Mouse (Mus musculus) layer of hippocampus, postnatal 36 days (tissue): Measurements from ENCODE around the gene Stard10. TPM values are rescaled to one million over a fixed set of nuclear protein-coding genes. Genes with fewer than 3 reads are reported as not detected.

Experiments used
- DNase-seq, 2 experiments: peaks; one replicate each; pipeline ENCODE4 v3.0.0; 2022
- total RNA-seq, 2 experiments: library from RNA; stranded (reverse); gene quantifications; 2 replicates each; pipeline ENCODE4 v1.2.3; 2021

The Stard10 gene
- total RNA-seq, 2 experiments from 2014 or later: 22.7 to 23.3 TPM

DNA sequence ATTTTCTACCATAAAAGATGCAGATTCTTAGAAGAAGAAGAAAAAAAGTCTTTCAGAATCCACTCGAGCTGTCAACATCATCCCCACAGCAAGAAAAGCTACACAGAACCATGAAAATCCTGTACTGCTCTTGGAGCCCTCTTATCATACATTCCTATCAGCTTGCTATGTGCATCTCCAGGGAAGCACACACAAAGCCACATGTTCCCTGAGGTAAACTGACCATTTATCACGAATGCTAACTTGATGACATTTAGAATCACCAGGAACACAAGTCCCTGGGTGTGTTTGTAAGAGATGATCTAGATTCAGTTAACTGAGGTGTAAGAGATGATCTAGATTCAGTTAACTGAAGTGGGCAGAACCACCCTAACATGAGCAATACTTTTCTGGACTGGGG is 10.0 kb upstream of the Stard10 start:
- no peak for DNase-seq

GRCm38 (mm10) chr7:101309985-101310326 is 6.9 kb upstream of the Stard10 start:
- DNase-seq: no peak

GRCm38 (mm10) chr7:101310327-101311028 is 6.4 kb upstream of the Stard10 start:
- peak; percentile 98 for DNase-seq

GRCm38 (mm10) chr7:101311061-101311460 is 5.8 kb upstream of the Stard10 start:
- DNase-seq: no peak

DNA sequence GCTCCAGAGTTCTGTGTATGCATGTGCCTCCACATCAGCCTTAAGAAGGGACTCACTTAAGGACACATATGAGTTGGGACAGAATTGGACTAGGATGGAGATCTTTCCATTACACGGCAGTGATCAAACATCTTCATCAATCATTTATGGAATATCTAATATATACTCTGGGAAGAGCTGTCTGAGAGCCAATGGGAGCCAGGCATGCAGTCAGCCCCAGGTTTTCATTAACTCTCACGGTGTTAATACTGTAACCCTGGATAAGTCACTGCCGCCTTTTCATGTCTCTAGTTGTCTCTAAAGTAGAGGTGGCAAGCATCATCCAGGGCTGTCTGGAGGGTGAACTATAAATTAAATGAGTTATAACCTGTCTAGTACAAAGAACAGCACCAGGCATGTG is 3.9 kb upstream of the Stard10 start:
- DNase-seq: no peak

GRCm38 (mm10) chr7:101314396-101314795 is 2.5 kb upstream of the Stard10 start:
- no peak for DNase-seq

GRCm38 (mm10) chr7:101315699-101316098 is 1.2 kb upstream of the Stard10 start:
- no peak for DNase-seq

GRCm38 (mm10) chr7:101316591-101317001 is 290 bp upstream of the Stard10 start:
- no peak for DNase-seq

DNA sequence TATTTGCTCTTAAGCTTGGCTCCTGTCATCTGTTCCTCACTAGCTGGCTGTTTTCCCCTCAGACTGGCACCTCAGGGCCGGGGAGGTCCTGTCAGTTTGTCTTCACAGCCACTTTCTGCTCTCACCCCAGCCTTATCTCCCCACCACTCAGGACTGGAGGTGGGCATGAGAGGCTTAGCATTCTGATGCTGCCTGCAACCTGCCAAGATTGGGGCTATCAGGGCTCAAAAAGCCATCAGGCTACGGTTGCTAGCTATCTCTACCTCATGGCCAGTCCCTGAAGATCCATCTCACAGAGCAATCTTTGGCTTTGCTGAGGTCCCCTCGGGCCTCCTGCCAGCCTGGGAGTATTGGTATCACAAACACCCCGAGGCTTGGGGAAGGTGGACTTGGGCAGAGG is 2.0 kb downstream of the Stard10 start:
- no peak for DNase-seq

DNA sequence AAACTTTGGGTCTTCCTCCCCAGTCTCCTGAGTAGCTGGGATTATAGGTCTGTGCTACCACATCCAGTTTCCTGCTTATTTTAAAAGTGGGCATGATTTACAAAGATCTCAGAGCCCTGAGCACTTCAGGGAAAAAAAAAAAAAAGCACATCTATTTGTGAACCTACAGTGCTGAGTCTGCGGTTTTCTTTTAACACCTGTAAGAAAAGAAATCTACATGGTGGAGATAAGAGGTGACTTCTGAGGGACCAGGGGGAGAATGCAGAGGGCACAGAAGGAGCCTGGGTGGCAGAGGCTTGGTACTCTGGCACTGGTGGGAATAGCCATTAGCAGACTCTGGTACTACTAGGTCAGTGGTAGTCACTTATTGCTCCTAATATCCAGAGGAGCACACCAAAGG is 2.9 kb downstream of the Stard10 start:
- DNase-seq: no peak

GRCm38 (mm10) chr7:101320399-101321217 is 3.7 kb downstream of the Stard10 start:
- peak in 1 of 2 experiments; percentile 25 for DNase-seq

- DNase-seq: no peak
Observed at GRCm38 (mm10) chr7:101321218-101321827, 4.4 kb downstream of the Stard10 start.

DNA sequence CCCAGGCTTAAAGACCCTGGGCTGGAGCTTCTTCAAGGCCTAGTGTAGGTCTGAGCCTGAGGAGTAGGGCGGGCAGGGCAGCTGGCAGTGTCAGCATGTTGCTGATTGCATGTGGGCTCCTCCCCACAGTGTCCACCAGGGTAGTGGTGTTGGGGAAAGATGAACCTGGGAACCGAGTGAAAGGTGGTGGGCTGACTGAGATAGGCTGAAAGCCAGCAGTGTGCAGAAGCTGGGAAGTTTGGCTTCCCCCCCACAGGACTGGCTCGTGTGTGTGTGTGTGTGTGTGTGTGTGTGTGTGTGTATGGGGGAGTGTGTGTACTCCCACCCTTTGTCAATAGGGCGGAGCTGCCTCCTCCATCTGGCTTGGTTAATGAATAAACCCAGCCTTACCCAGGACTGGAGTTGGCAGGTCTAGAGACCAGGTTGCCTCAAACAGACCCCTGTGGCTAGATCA is 6.3 kb downstream of the Stard10 start:
- no peak for DNase-seq

DNA sequence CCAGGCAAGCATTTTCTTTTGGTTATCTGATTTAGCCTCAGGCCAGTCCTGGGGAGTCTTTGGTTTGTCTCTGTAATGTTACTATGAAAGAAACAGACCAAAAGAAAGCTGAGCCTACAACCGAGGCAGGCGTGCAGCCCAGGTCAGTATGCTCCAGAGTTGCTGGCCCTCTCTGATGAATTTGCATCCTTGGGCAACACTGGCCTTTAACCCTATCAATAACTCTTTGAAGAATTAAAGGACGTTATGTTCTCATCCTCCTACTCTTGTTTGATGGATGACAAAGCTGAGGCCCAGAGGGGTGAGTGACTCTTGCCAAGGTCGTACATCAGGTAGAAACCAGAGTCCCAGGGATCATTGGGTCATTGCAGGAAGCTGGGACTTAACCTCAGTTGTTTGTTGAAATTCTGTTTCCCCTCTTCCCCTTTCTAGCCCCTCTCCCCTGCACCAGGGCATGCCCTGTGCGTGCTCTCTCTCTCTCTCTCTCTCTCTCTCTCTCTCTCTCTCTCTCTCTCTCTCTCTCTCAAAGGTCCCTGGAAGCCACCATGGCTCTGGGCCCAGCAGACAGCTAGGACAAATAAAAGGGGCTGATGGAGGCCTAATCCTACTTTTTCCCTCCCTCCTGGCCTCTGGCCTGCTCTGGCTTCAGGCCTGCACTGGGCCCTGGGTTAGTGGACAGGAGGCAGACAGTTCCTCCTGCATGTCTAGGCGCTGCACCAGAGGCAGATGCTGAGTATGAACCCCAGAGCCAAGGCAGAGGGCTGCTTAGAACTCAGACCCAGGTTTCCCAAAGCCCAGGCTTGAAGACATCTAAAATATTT is 7.5 kb downstream of the Stard10 start:
- DNase-seq: peak; percentile 27 to 37

DNA sequence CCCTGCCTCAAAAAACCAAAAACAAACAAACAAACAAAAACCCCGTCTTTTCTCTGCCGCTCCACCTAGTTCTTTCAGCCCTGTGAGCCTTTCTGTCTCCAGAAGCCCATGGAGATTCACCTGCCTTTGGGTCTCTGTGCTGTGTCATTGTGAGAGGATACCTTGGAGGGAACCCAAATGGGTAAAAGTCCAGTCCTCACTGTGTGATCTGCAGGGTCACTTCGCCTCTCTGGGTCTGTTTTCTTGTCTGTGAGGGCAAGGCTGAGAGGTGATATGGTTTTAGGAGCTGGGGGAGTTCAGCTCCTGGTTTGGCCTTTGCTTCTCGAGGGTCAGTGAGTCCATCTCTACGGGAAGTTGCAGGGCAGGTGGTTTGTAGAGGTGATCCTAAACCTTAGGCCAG is 9.1 kb downstream of the Stard10 start:
- DNase-seq: no peak

GRCm38 (mm10) chr7:101327263-101327662 is 10.4 kb downstream of the Stard10 start:
- no peak for DNase-seq

DNA sequence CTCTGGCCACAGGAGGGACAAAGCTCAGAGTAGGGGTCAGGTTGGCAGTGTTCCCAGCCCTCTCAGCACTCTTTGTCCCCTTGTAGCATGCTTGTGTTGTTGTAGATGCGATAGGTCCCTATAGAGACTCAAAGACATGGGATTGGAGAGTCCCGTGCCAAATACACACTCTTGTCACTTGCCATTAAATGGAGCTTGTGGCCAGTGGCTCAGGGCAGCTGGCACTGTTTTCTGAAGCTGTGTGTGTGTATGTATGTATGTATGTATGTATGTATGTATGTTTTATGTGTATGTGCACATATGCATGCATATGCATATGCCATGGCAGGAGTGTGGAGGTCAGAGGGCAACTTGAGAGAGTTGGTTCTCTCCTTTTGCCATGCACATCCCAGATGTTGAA is 10.9 kb downstream of the Stard10 start:
- DNase-seq: no peak

GRCm38 (mm10) chr7:101328621-101329158 is 11.8 kb downstream of the Stard10 start:
- DNase-seq: peak; percentile 65 to 71

DNA sequence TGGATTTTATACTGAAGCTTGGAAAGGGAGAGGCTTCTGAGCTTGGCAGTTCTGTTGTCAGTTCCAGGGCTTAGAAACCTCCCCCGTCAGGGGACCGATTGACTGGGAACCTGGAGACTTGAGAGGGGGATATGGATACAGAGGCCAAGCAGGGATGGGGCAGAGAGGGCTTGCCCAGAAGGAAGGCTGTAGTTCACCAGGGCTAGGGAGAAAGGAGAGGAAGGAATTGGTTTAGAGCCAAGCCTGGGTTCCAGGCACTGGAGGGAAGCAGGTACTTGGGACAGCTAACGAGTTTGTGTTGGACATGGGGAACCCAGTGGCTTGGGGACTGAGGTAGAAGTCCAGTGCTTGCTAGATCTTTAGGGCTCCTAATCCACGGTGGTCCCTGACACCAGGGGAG is 12.7 kb downstream of the Stard10 start:
- no peak for DNase-seq

GRCm38 (mm10) chr7:101330074-101330840 is 13.4 kb downstream of the Stard10 start:
- DNase-seq: no peak

DNA sequence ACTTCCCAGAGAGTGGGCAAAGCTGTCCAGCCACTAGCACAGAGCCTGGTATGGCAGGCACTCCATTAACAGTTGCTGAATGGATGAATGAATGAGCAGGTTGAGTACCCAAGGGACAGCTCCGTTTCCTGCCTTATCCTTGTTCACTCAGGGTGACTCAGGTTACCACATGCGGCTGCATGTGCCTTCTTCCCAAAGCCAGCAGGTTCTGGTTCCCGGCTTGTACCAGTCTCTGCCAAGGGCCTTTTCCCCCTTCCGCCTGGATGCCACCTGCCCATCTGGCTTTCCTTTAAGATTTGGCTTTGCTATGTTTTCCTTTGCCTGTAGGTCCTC is 13.9 kb downstream of the Stard10 start:
- DNase-seq: no peak
